Mouse (Mus musculus) forebrain, postnatal 0 days (tissue): ENCODE measurements around the gene Zc3h7b. TPM values are rescaled to one million over a fixed set of nuclear protein-coding genes. Genes with fewer than 3 reads are reported as not detected.

ENCODE experiments used
- ATAC-seq: fragments of 200-750 bp; cut with Nextera tagmentation; 2 replicates; pipeline ENCODE4 v1.8.0; 2017; ENCODE audit warnings: mild to moderate bottlenecking, moderate library complexity
- DNase-seq: peaks from one replicate; pipeline ENCODE4 v3.0.0-alpha.2; 2015
- H3K27ac ChIP-seq: fragments of 300-500 bp; sonication (generic); 2 replicates; pipeline ENCODE4 v1.5.1; 2014; ENCODE audit warnings: low read depth, mild to moderate bottlenecking, antibody characterized with exemption, low read length, moderate library complexity, mixed read lengths
- H3K27me3 ChIP-seq: fragments of 300-500 bp; sonication (generic); 2 replicates; pipeline ENCODE4 v1.6.1; 2014; ENCODE audit warnings: mild to moderate bottlenecking, low read length, mixed read lengths; ENCODE audit not compliant: insufficient read depth
- H3K36me3 ChIP-seq: fragments of 300-500 bp; sonication (generic); 2 replicates; pipeline ENCODE4 v1.6.1; 2014; ENCODE audit warnings: mild to moderate bottlenecking, moderate library complexity; ENCODE audit not compliant: insufficient read depth
- H3K4me1 ChIP-seq: fragments of 300-500 bp; sonication (generic); 2 replicates; pipeline ENCODE4 v1.6.1; 2014; ENCODE audit warnings: antibody characterized with exemption; ENCODE audit not compliant: insufficient read depth
- H3K4me2 ChIP-seq: fragments of 300-500 bp; sonication (generic); 2 replicates; pipeline ENCODE4 v1.6.1; 2014; ENCODE audit warnings: low read depth, mild to moderate bottlenecking, moderate library complexity
- H3K4me3 ChIP-seq: fragments of 300-500 bp; sonication (generic); 2 replicates; pipeline ENCODE4 v1.5.1; 2014; ENCODE audit warnings: low read depth, low read length, mixed read lengths
- H3K9ac ChIP-seq: fragments of 300-500 bp; sonication (generic); 2 replicates; pipeline ENCODE4 v1.6.1; 2014; ENCODE audit warnings: mild to moderate bottlenecking
- H3K9me3 ChIP-seq: fragments of 300-500 bp; sonication (generic); 2 replicates; pipeline ENCODE4 v1.6.1; 2016; ENCODE audit warnings: low read length
- CTCF ChIP-seq: sonication (generic); IDR thresholded peaks from 2 replicates; pipeline ENCODE4 v1.5.1; 2016; ENCODE audit warnings: antibody characterized with exemption, control low read depth, low read depth
- WGBS: fragments of 180-500 bp; shearing (Covaris S2); extraction: QIAGEN DNeasy Blood & Tissue Kit; methylation state at CpG from one replicate; pipeline ENCODE4 v1.1.7; 2014; 5-methylcytosine and 5-hydroxymethylcytosine counted together
- polyA plus RNA-seq: library from polyadenylated mRNA; unstranded; fragments of >200 nt; fragmentation: Nextera tagmentation; extraction: Ambion mirVana; gene quantifications from 2 replicates; pipeline ENCODE4 v1.2.1, GENCODE M21; 2015
- total RNA-seq: library from RNA; depleted of rRNA; stranded (reverse); fragments of >200 nt; gene quantifications from 2 replicates; pipeline ENCODE4 v1.2.3, GENCODE M21; 2014

The Zc3h7b gene
- total and polyA plus RNA-seq, 2 experiments from 2014 or later = 41.3 to 131 TPM

GRCm38 (mm10) chr15:81787525-81787924, 42.7 kb downstream of the Zc3h7b start:
- H3K27me3 ChIP-seq = no peaks in the 10 kb centered on the region
- no peak overlapping the region for H3K4me2 ChIP-seq
- TF ChIP-seq CTCF = no peak
- DNase-seq = no peak
- no peak overlapping the region for H3K4me3 ChIP-seq
- H3K9me3 ChIP-seq = no peaks in the 10 kb centered on the region
- H3K9ac ChIP-seq = no peak overlapping the region
- H3K27ac ChIP-seq = no peak overlapping the region
- ATAC-seq = no peak
- H3K36me3 ChIP-seq = peaks cover 80% of the 10 kb centered on the region
- no peaks in the 10 kb centered on the region for H3K4me1 ChIP-seq
- 91% methylated on average over 13 of the region's 13 CpGs for WGBS

- peaks cover 63% of the 10 kb centered on the region for H3K36me3 ChIP-seq
- ATAC-seq = no peak
- H3K27ac ChIP-seq = no peak overlapping the region
- no peaks in the 10 kb centered on the region for H3K27me3 ChIP-seq
- WGBS = 94% methylated on average over 9 of the region's 9 CpGs
- no peak overlapping the region for H3K4me3 ChIP-seq
- H3K4me2 ChIP-seq = no peak overlapping the region
- no peaks in the 10 kb centered on the region for H3K4me1 ChIP-seq
- no peak for TF ChIP-seq CTCF
- no peak overlapping the region for H3K9ac ChIP-seq
- DNase-seq = no peak
- H3K9me3 ChIP-seq = no peaks in the 10 kb centered on the region
Observed at GRCm38 (mm10) chr15:81792444-81792843, 47.6 kb downstream of the Zc3h7b start.

- Histone ChIP-seq H3K27ac (no peak overlapping the region), H3K9ac (no peak overlapping the region), H3K4me3 (no peak overlapping the region), H3K27me3 (no peaks in the 10 kb centered on the region), H3K36me3 (peaks cover 38% of the 10 kb centered on the region), H3K4me1 (no peaks in the 10 kb centered on the region), H3K9me3 (no peaks in the 10 kb centered on the region), H3K4me2 (no peak overlapping the region)
- WGBS = 75% methylated on average over 3 of the region's 3 CpGs
- TF ChIP-seq CTCF = peak; percentile 47
- peak; percentile 59 for ATAC-seq
- DNase-seq = no peak
Observed at GRCm38 (mm10) chr15:81796228-81796627, 51.4 kb downstream of the Zc3h7b start.

- no peak overlapping the region for H3K4me2 ChIP-seq
- 87% methylated on average over 6 of the region's 6 CpGs for WGBS
- peaks cover 26% of the 10 kb centered on the region for H3K36me3 ChIP-seq
Observed at GRCm38 (mm10) chr15:81797861-81798260, 53.0 kb downstream of the Zc3h7b start.

GRCm38 (mm10) chr15:81798421-81798820, 53.6 kb downstream of the Zc3h7b start:
- Histone ChIP-seq H3K36me3 (peaks cover 20% of the 10 kb centered on the region), H3K9me3 (no peaks in the 10 kb centered on the region), H3K9ac (no peak overlapping the region), H3K27me3 (no peaks in the 10 kb centered on the region), H3K4me3 (no peak overlapping the region), H3K4me2 (no peak overlapping the region), H3K27ac (no peak overlapping the region), H3K4me1 (peaks cover 12% of the 10 kb centered on the region)
- ATAC-seq (no peak), DNase-seq (no peak)
- 88% methylated on average over 4 of the region's 4 CpGs for WGBS
- TF ChIP-seq CTCF = no peak

More at GRCm38 (mm10) chr15:81797861-81798260, 53.0 kb downstream of the Zc3h7b start:
- Histone ChIP-seq H3K27ac (no peak overlapping the region), H3K4me3 (no peak overlapping the region), H3K4me1 (peaks cover 8% of the 10 kb centered on the region), H3K9me3 (no peaks in the 10 kb centered on the region), H3K27me3 (no peaks in the 10 kb centered on the region), H3K9ac (no peak overlapping the region)
- ATAC-seq = no peak
- no peak for TF ChIP-seq CTCF
- no peak for DNase-seq

- H3K4me3 ChIP-seq = no peak overlapping the region
- H3K9ac ChIP-seq = no peak overlapping the region
- no peak for TF ChIP-seq CTCF
- no peak for DNase-seq
- H3K27ac ChIP-seq = no peak overlapping the region
- peaks cover 12% of the 10 kb centered on the region for H3K4me1 ChIP-seq
- ATAC-seq = no peak
- no peaks in the 10 kb centered on the region for H3K9me3 ChIP-seq
- no peaks in the 10 kb centered on the region for H3K27me3 ChIP-seq
- peaks cover 5% of the 10 kb centered on the region; the same call in 1 of the 2 replicates for H3K36me3 ChIP-seq
- 76% methylated on average over 3 of the region's 3 CpGs for WGBS
- no peak overlapping the region for H3K4me2 ChIP-seq
Observed at GRCm38 (mm10) chr15:81800391-81800790, 55.5 kb downstream of the Zc3h7b start.

GRCm38 (mm10) chr15:81802001-81802890, 57.4 kb downstream of the Zc3h7b start, which contains the start of gene Tef:
Gene Tef (plus strand): TSS chr15:81802421.
- H3K4me3 ChIP-seq = peak within 1 kb of the TSS; percentile 34
- WGBS = 21% methylated on average over 19 of the region's 19 CpGs

More at GRCm38 (mm10) chr15:81802001-81802890, 57.4 kb downstream of the Zc3h7b start, which contains the start of gene Tef:
- TF ChIP-seq CTCF = peak; percentile 51; the same call in 1 of the 2 replicates
- no peaks in the 10 kb centered on the region for H3K9me3 ChIP-seq
- H3K4me2 ChIP-seq = peak within 1 kb of the TSS; percentile 71
- peak; percentile 97 for DNase-seq
- no peaks in the 10 kb centered on the region for H3K27me3 ChIP-seq
- peak within 1 kb of the TSS; percentile 47; the same call in 1 of the 2 replicates for H3K9ac ChIP-seq
- ATAC-seq = peak; percentile 97
- H3K27ac ChIP-seq = peak within 1 kb of the TSS; percentile 66
- peaks cover 12% of the 10 kb centered on the region for H3K4me1 ChIP-seq
- H3K36me3 ChIP-seq = no peaks in the 10 kb centered on the region
